Mouse (Mus musculus) neural tube, embryonic 11.5 days (tissue): ENCODE results near the gene Dhx35. TPM values are rescaled to one million over a fixed set of nuclear protein-coding genes. Genes with fewer than 3 reads are reported as not detected.

Experiments
- ATAC-seq: fragments of 200-750 bp; cut with Nextera tagmentation; 2 replicates; pipeline ENCODE4 v1.8.0; 2017; ENCODE audit warnings: moderate number of reproducible peaks, mild to moderate bottlenecking, moderate TSS enrichment, moderate library complexity; ENCODE audit not compliant: insufficient read depth, low FRiP score, low TSS enrichment
- DNase-seq: peaks from one replicate; pipeline ENCODE4 v3.0.0-alpha.2; 2015; ENCODE audit warnings: low spot score
- H3K27ac ChIP-seq: fragments of 300-500 bp; sonication (generic); 2 replicates; pipeline ENCODE4 v1.5.1; 2014; ENCODE audit warnings: low read depth, mild to moderate bottlenecking, low read length
- H3K27me3 ChIP-seq: fragments of 300-500 bp; sonication (generic); 2 replicates; pipeline ENCODE4 v1.6.1; 2014; ENCODE audit warnings: mild to moderate bottlenecking, low read length, mixed read lengths; ENCODE audit not compliant: control insufficient read depth, insufficient read depth
- H3K36me3 ChIP-seq: fragments of 300-500 bp; sonication (generic); 2 replicates; pipeline ENCODE4 v1.6.1; 2014; ENCODE audit warnings: mild to moderate bottlenecking, low read length, moderate library complexity, mixed read lengths; ENCODE audit not compliant: control insufficient read depth, insufficient read depth
- H3K4me1 ChIP-seq: fragments of 300-500 bp; sonication (generic); 2 replicates; pipeline ENCODE4 v1.6.1; 2014; ENCODE audit warnings: low read length, mixed read lengths; ENCODE audit not compliant: control insufficient read depth, insufficient read depth
- H3K4me2 ChIP-seq: fragments of 300-500 bp; sonication (generic); 2 replicates; pipeline ENCODE4 v1.6.1; 2014; ENCODE audit warnings: low read depth, mild to moderate bottlenecking, moderate library complexity
- H3K4me3 ChIP-seq: fragments of 300-500 bp; sonication (generic); 2 replicates; pipeline ENCODE4 v1.5.1; 2014; ENCODE audit warnings: low read depth, low read length
- H3K9ac ChIP-seq: fragments of 300-500 bp; sonication (generic); 2 replicates; pipeline ENCODE4 v1.6.1; 2014; ENCODE audit warnings: mild to moderate bottlenecking, low read length
- H3K9me3 ChIP-seq: fragments of 300-500 bp; sonication (generic); 2 replicates; pipeline ENCODE4 v1.6.1; 2016; ENCODE audit warnings: low read length; ENCODE audit not compliant: control insufficient read depth
- WGBS: fragments of 180-500 bp; shearing (Covaris S2); extraction: QIAGEN DNeasy Blood & Tissue Kit; methylation state at CpG from one replicate; pipeline ENCODE4 v1.1.7; 2014; 5-methylcytosine and 5-hydroxymethylcytosine counted together
- polyA plus RNA-seq: library from polyadenylated mRNA; unstranded; fragments of >200 nt; fragmentation: Nextera tagmentation; extraction: Ambion mirVana; gene quantifications from 2 replicates; pipeline ENCODE4 v1.2.1, GENCODE M21; 2014

The Dhx35 gene
- polyA plus RNA-seq, 1 experiment from 2014 or later, result 16.5 TPM

GRCm38 (mm10) chr2:158786927-158787795, 7.4 kb upstream of the Dhx35 start:
- no peak overlapping the region for H3K27ac ChIP-seq
- no peak overlapping the region for H3K4me2 ChIP-seq
- H3K9ac ChIP-seq, result no peak overlapping the region
- peaks cover 11% of the 10 kb centered on the region for H3K36me3 ChIP-seq
- WGBS, result 92% methylated on average over 14 of the region's 14 CpGs
- no peaks in the 10 kb centered on the region for H3K27me3 ChIP-seq
- no peak overlapping the region for H3K4me3 ChIP-seq
- no peaks in the 10 kb centered on the region for H3K9me3 ChIP-seq
- ATAC-seq, result no peak
- H3K4me1 ChIP-seq, result no peaks in the 10 kb centered on the region; the same call in 1 of the 2 replicates
- no peak for DNase-seq

GRCm38 (mm10) chr2:158795043-158795442, 436 bp downstream of the Dhx35 start:
- Histone ChIP-seq H3K36me3 (no peaks in the 10 kb centered on the region), H3K9ac (peak overlapping the region; percentile 60), H3K4me3 (peak overlapping the region; percentile 60), H3K27ac (no peak overlapping the region), H3K27me3 (no peaks in the 10 kb centered on the region), H3K4me1 (peaks cover 4% of the 10 kb centered on the region; the same call in 1 of the 2 replicates), H3K4me2 (peak overlapping the region; percentile 38), H3K9me3 (no peaks in the 10 kb centered on the region)
- WGBS, result 10% methylated on average over 15 of the region's 15 CpGs
- DNase-seq (no peak), ATAC-seq (no peak; the same call in 1 of the 2 replicates)

DNA sequence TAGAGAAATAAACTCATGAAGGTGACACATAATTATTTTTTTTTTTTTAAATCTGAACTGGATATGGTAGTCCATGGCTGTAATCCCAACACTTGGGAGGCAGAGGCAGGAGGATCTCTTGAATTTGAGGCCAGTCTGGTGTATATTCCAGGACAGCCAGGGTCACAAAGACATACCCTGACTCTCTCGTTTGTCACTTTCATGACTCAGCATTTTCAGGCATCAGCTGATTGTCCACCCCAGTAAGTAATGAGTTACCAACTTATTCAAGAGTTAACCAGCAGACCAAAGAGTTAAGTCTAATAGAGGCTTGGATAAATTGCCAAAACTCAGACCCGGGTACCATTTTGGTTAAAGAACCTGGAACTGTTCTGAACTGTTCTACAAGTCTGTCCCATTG, 1.3 kb downstream of the Dhx35 start:
- Histone ChIP-seq H3K27ac (no peak overlapping the region), H3K9me3 (no peaks in the 10 kb centered on the region), H3K4me1 (peaks cover 4% of the 10 kb centered on the region; the same call in 1 of the 2 replicates), H3K27me3 (no peaks in the 10 kb centered on the region), H3K36me3 (no peaks in the 10 kb centered on the region), H3K9ac (no peak overlapping the region), H3K4me2 (no peak overlapping the region), H3K4me3 (no peak overlapping the region)
- no peak for DNase-seq
- 88% methylated on average over 2 of the region's 2 CpGs for WGBS
- ATAC-seq, result no peak

DNA sequence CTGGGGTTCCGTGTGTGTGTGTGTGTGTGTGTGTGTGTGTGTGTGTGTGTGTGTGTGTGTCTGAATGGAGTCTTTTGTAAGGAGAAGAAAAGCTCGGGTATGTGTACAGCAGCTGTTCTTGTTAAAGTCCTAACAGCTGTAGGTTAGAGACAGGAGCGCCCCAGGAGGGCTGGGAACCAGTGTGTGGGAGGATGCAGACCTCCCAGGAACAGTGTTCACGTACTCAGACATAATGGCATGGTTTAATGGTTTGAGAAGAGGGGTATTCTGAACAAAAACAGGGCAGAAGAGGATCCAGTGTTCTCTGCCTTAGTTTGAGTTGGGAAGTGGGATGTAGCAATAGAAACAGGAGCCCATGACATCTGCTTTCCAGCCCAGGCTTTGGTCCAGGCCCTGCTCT, 4.7 kb downstream of the Dhx35 start:
- DNase-seq, result no peak
- Histone ChIP-seq H3K27ac (no peak overlapping the region), H3K4me3 (no peak overlapping the region), H3K9ac (no peak overlapping the region), H3K9me3 (no peaks in the 10 kb centered on the region), H3K36me3 (peaks cover 2% of the 10 kb centered on the region; the same call in 1 of the 2 replicates), H3K4me1 (no peaks in the 10 kb centered on the region), H3K27me3 (no peaks in the 10 kb centered on the region), H3K4me2 (no peak overlapping the region)
- 58% methylated on average over 4 of the region's 4 CpGs for WGBS
- ATAC-seq, result no peak

- DNase-seq (no peak), ATAC-seq (no peak)
- Histone ChIP-seq H3K4me1 (no peaks in the 10 kb centered on the region), H3K9ac (no peak overlapping the region), H3K4me3 (no peak overlapping the region), H3K27ac (no peak overlapping the region), H3K36me3 (peaks cover 2% of the 10 kb centered on the region; the same call in 1 of the 2 replicates), H3K9me3 (no peaks in the 10 kb centered on the region), H3K4me2 (no peak overlapping the region), H3K27me3 (no peaks in the 10 kb centered on the region)
- 90% methylated on average over 8 of the region's 8 CpGs for WGBS
Measured at GRCm38 (mm10) chr2:158800788-158801187, 6.2 kb downstream of the Dhx35 start.

DNA sequence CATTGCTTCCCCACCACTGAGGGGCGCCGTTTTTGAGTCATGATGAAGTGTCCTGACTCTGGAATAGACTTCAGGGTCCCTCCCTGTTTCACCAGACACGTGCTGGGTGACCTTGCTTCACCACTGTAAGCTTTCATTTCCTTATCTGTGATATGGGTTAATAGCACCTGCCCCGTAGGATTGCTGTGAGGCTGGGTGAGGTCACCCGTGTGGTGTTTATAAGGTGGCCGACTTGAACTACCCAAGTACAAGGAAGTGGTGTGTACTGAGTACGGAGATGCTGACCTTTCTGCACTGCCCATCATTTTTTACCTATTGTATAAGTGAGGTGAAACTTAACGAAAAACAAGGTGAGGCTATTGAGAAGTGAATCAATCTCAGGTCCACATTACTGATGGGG, 9.0 kb downstream of the Dhx35 start:
- H3K27ac ChIP-seq, result no peak overlapping the region
- DNase-seq (no peak), ATAC-seq (no peak)
- H3K4me3 ChIP-seq, result no peak overlapping the region
- WGBS, result 90% methylated on average over 8 of the region's 8 CpGs
- no peaks in the 10 kb centered on the region for H3K9me3 ChIP-seq
- peaks cover 2% of the 10 kb centered on the region; the same call in 1 of the 2 replicates for H3K36me3 ChIP-seq
- no peaks in the 10 kb centered on the region for H3K4me1 ChIP-seq
- no peaks in the 10 kb centered on the region for H3K27me3 ChIP-seq
- no peak overlapping the region for H3K4me2 ChIP-seq
- no peak overlapping the region for H3K9ac ChIP-seq

DNA sequence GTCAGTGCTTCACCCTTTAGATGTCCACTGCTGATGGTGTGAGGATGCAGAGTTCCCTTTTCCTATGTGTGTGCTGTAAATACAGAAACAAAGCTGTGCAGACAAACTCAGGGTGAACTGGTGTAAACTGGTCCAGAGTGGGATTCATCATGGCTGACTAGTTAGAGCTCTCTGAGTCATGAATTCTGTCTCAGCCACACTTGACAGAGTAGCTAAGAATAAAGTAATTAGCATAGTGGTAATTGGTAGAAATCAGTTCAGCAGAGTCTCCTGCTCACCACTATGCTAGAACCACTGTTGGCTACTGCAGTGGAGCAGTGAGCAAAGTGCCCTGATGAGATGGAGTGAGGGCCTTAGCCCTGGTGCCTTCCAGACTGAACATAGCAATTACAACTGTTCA, 21.1 kb downstream of the Dhx35 start:
- Histone ChIP-seq H3K9me3 (no peaks in the 10 kb centered on the region), H3K27ac (no peak overlapping the region), H3K4me3 (no peak overlapping the region), H3K4me1 (no peaks in the 10 kb centered on the region), H3K4me2 (no peak overlapping the region), H3K36me3 (no peaks in the 10 kb centered on the region), H3K9ac (no peak overlapping the region), H3K27me3 (no peaks in the 10 kb centered on the region)
- DNase-seq, result no peak
- no peak for ATAC-seq

DNA sequence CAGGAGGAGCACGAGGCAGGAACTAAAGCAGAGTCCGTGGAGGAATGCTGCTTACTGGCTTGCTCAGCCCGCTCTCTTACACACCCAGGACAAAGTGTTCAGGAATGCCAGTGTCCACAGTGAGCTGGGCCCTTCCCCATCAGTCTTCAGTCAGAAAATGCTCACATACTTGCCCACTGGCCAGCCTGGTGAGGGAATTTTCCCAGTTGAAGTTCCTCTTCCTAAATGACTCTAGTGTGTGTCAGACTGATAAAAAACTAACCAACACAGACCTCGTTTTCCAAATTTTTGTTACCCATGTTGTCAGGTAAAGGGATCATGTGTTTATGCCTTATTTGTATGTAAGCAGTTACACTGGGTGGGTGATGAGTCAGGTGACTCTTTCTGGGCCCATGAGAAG, 21.6 kb downstream of the Dhx35 start:
- no peak overlapping the region for H3K4me2 ChIP-seq
- no peaks in the 10 kb centered on the region for H3K4me1 ChIP-seq
- H3K36me3 ChIP-seq, result no peaks in the 10 kb centered on the region
- H3K9me3 ChIP-seq, result no peaks in the 10 kb centered on the region
- ATAC-seq (no peak), DNase-seq (no peak)
- no peak overlapping the region for H3K9ac ChIP-seq
- H3K27me3 ChIP-seq, result no peaks in the 10 kb centered on the region
- WGBS, result 93% methylated on average over 4 of the region's 4 CpGs
- no peak overlapping the region for H3K4me3 ChIP-seq
- H3K27ac ChIP-seq, result no peak overlapping the region

GRCm38 (mm10) chr2:158817708-158818107, 23.1 kb downstream of the Dhx35 start:
- H3K9me3 ChIP-seq, result no peaks in the 10 kb centered on the region
- WGBS, result 92% methylated on average over 8 of the region's 8 CpGs
- H3K36me3 ChIP-seq, result no peaks in the 10 kb centered on the region
- ATAC-seq, result no peak
- H3K4me3 ChIP-seq, result no peak overlapping the region
- H3K27me3 ChIP-seq, result no peaks in the 10 kb centered on the region
- DNase-seq, result no peak
- H3K4me1 ChIP-seq, result no peaks in the 10 kb centered on the region
- H3K9ac ChIP-seq, result no peak overlapping the region
- H3K4me2 ChIP-seq, result no peak overlapping the region
- no peak overlapping the region for H3K27ac ChIP-seq
